Mouse (Mus musculus) liver, embryonic 11.5 days (tissue): Measurements from ENCODE around the gene Islr. TPM values are rescaled to one million over a fixed set of nuclear protein-coding genes. Genes with fewer than 3 reads are reported as not detected.

Experiments used
- ATAC-seq: fragments of 200-750 bp; cut with Nextera tagmentation; replicated peaks from 2 replicates; pipeline ENCODE4 v1.8.0; 2017; ENCODE audit warnings: moderate number of reproducible peaks, mild to moderate bottlenecking, moderate TSS enrichment, moderate library complexity; ENCODE audit not compliant: low FRiP score
- DNase-seq: peaks from one replicate; pipeline ENCODE4 v3.0.0-alpha.2; 2017; ENCODE audit warnings: low spot score
- H3K27ac ChIP-seq: fragments of 300-500 bp; sonication (generic); 2 replicates; pipeline ENCODE4 v1.5.1; 2014; ENCODE audit warnings: mild to moderate bottlenecking, low read depth, low read length, control low read depth
- H3K27me3 ChIP-seq: fragments of 300-500 bp; sonication (generic); replicated peaks from 2 replicates; pipeline ENCODE4 v1.6.1; 2014; ENCODE audit warnings: low read length, mixed read lengths; ENCODE audit not compliant: control insufficient read depth, insufficient read depth
- H3K36me3 ChIP-seq: fragments of 300-500 bp; sonication (generic); 2 replicates; pipeline ENCODE4 v1.6.1; 2014; ENCODE audit warnings: mild to moderate bottlenecking, low read length, moderate library complexity, mixed read lengths; ENCODE audit not compliant: control insufficient read depth, insufficient read depth
- H3K4me1 ChIP-seq: fragments of 300-500 bp; sonication (generic); replicated peaks from 2 replicates; pipeline ENCODE4 v1.6.1; 2014; ENCODE audit warnings: low read length, mixed read lengths; ENCODE audit not compliant: control insufficient read depth, insufficient read depth
- H3K4me2 ChIP-seq: fragments of 300-500 bp; sonication (generic); 2 replicates; pipeline ENCODE4 v1.6.1; 2014; ENCODE audit warnings: mild to moderate bottlenecking, control low read depth, moderate library complexity
- H3K4me3 ChIP-seq: fragments of 300-500 bp; sonication (generic); 2 replicates; pipeline ENCODE4 v1.5.1; 2014; ENCODE audit warnings: low read depth, low read length, control low read depth
- H3K9ac ChIP-seq: fragments of 300-500 bp; sonication (generic); 2 replicates; pipeline ENCODE4 v1.6.1; 2014; ENCODE audit warnings: low read depth, low read length, control low read depth
- H3K9me3 ChIP-seq: fragments of 300-500 bp; sonication (generic); 2 replicates; pipeline ENCODE4 v1.6.1; 2016; ENCODE audit warnings: low read length, inconsistent platforms, mixed read lengths; ENCODE audit not compliant: control insufficient read depth
- WGBS: fragments of 180-500 bp; shearing (Covaris S2); extraction: QIAGEN DNeasy Blood & Tissue Kit; methylation state at CpG from one replicate; pipeline ENCODE4 v1.1.7; 2014; 5-methylcytosine and 5-hydroxymethylcytosine counted together
- polyA plus RNA-seq: library from polyadenylated mRNA; unstranded; fragments of >200 nt; fragmentation: Nextera tagmentation; extraction: Ambion mirVana; gene quantifications from 2 replicates; pipeline ENCODE4 v1.2.1, GENCODE M21; 2014

The Islr gene
- polyA plus RNA-seq, 1 experiment from 2014 or later, result 8.5 TPM

DNA sequence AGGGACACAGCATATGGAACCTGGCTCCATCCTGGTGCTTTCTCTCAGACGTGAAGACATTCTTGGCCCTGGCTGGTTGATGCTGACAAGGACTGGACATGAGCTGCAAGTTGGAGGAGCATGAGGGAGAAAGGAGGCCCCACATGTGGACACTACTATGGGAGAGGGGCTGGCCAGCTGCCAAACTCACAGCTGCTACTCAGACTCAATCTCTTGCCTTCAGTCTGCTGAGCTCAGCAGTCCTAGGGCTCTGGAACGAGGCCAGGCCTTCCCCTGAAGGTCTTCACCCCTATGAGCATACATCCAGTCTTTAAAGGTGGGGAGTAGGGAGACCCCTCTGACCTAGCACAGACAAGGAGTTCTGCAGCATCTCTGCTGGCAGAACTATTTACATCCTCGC, 48.7 kb downstream of the Islr start:
- H3K4me3 ChIP-seq, result no peak overlapping the region
- H3K27ac ChIP-seq, result no peak overlapping the region
- 42% methylated on average over 3 of the region's 3 CpGs for WGBS
- no peaks in the 10 kb centered on the region for H3K9me3 ChIP-seq
- no peaks in the 10 kb centered on the region for H3K27me3 ChIP-seq
- ATAC-seq, result no peak
- H3K9ac ChIP-seq, result no peak overlapping the region
- peaks cover 6% of the 10 kb centered on the region; the same call in 1 of the 2 replicates for H3K4me1 ChIP-seq
- no peak for DNase-seq
- no peak overlapping the region for H3K4me2 ChIP-seq
- no peaks in the 10 kb centered on the region for H3K36me3 ChIP-seq

DNA sequence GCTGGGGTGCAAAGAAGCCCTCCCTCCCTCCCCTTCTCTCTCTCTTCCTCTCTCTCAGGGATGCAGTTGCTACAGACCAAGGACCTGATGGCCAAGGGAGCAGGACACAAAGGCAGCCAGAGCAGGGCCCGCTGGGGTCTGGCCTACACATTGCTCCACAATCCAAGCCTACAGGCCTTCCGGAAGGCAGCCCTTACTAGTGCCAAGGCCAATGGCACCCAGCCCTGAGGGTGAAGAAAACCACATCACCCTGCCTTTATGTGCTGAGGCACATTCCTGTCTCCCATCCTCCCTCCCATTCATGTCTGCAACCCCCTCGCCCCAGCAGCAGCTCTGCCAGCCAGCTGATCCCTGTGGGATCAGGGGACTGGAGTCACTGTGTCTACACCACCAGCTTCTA, 51.0 kb downstream of the Islr start:
- no peak for DNase-seq
- 77% methylated on average over 3 of the region's 3 CpGs for WGBS
- Histone ChIP-seq H3K9ac (no peak overlapping the region), H3K4me1 (peaks cover 4% of the 10 kb centered on the region; the same call in 1 of the 2 replicates), H3K27ac (no peak overlapping the region), H3K4me2 (no peak overlapping the region), H3K36me3 (no peaks in the 10 kb centered on the region), H3K9me3 (no peaks in the 10 kb centered on the region), H3K4me3 (no peak overlapping the region), H3K27me3 (peaks cover 2% of the 10 kb centered on the region; the same call in 1 of the 2 replicates)
- no peak for ATAC-seq

DNA sequence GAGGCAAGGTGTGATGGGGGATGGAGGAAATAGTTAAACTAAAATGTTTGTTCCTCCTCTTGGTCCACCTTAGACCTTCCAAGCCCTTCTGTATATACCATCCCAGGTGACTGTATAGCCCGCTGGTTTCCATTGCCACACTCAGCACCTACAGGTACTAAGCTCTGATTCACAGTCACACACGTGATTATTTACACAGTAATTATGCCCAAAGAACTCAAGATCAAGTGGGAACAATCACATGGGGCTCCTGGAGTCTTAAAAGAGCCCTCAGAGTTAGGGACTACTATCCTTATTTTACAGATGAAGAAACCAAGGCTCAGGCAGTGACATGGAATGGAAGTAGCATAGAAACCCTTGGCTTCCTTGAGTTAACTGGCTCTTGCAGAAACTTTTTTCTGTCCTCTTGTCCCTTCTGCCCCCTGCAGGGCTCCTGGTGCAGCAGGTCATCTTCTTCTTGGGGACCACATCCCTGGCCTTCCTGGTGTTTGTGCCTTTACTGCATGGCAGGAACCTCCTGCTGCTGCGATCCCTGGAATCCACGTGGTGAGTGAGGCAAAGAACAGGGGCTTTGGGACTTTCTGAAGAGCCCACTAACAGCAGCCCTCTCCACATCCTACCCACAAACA, 53.3 kb downstream of the Islr start:
- H3K9me3 ChIP-seq, result no peaks in the 10 kb centered on the region
- 67% methylated on average over 4 of the region's 4 CpGs for WGBS
- H3K9ac ChIP-seq, result no peak overlapping the region
- H3K4me3 ChIP-seq, result no peak overlapping the region
- H3K4me1 ChIP-seq, result no peaks in the 10 kb centered on the region
- peaks cover 4% of the 10 kb centered on the region; the same call in 1 of the 2 replicates for H3K27me3 ChIP-seq
- DNase-seq (no peak), ATAC-seq (no peak)
- H3K4me2 ChIP-seq, result no peak overlapping the region
- H3K36me3 ChIP-seq, result no peaks in the 10 kb centered on the region
- no peak overlapping the region for H3K27ac ChIP-seq

DNA sequence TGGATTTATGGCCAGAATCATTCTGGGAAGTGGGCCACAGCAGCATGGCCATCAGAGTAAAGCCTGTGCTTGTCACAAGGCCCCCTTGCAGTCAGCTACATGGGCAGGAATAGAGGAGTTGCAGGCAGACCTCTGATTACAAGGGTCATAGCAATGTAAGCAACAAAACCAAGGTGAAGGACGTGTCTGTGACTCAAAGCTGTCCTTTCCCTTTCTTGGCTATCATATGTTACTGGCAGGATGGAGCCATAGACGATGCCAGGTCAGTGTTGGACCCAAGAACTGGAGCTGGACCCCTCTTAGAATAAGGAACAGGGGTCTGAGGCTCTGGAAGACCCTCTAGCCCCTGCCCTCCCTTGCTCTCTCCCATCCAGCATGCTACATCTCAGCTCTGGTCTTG, 55.3 kb downstream of the Islr start:
- Histone ChIP-seq H3K9ac (no peak overlapping the region), H3K4me1 (no peaks in the 10 kb centered on the region), H3K4me2 (no peak overlapping the region), H3K27ac (no peak overlapping the region), H3K27me3 (peaks cover 4% of the 10 kb centered on the region; the same call in 1 of the 2 replicates), H3K36me3 (no peaks in the 10 kb centered on the region), H3K4me3 (no peak overlapping the region), H3K9me3 (no peaks in the 10 kb centered on the region)
- ATAC-seq (no peak), DNase-seq (no peak)
- WGBS, result 66% methylated on average over 2 of the region's 2 CpGs

DNA sequence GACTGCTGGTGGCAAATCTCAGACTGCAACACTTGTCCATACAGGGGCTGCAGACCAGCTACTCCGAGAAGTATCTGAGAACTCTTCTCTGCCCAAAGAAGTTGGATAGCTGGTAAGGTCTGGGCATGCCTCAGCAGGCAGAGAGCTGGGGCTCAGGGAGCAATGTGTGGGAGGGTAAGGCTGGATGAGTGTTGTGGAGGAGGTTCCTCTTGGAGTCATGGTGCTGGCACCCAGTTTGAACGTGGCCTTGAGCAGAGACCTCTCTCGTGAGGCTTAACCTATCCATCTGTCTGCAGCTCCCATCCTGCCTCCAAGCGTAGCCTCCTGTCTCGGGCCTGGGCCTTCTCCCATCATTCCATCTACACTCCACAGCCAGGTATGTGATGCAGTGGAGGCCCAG, 58.7 kb downstream of the Islr start:
- Histone ChIP-seq H3K4me1 (no peaks in the 10 kb centered on the region), H3K36me3 (no peaks in the 10 kb centered on the region), H3K27ac (no peak overlapping the region), H3K9me3 (no peaks in the 10 kb centered on the region), H3K9ac (no peak overlapping the region), H3K4me3 (no peak overlapping the region), H3K27me3 (peaks cover 4% of the 10 kb centered on the region; the same call in 1 of the 2 replicates), H3K4me2 (no peak overlapping the region)
- WGBS, result 65% methylated on average over 5 of the region's 5 CpGs
- no peak for DNase-seq
- no peak for ATAC-seq

DNA sequence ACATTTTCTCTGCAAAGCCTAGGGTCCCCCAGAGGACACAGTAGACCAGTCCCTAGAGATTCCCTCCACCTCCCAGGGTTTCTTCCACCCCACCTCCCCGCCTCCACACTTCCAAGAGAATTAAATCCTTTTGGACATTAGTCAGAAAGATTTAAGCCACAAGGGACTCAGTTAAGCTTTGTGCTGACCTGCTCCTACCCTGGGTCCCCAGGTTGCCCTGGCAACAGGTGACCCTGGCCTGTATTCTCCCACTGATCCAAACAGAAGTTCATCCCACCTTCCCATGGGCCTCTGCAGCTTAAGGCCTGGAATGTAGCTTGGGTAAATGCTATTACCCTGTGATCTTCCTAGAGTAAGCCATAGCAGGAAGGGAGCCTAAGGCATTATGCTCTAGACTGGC, 59.4 kb downstream of the Islr start:
- Histone ChIP-seq H3K27ac (no peak overlapping the region), H3K9me3 (no peaks in the 10 kb centered on the region), H3K9ac (no peak overlapping the region), H3K4me1 (no peaks in the 10 kb centered on the region), H3K36me3 (no peaks in the 10 kb centered on the region), H3K4me2 (no peak overlapping the region), H3K27me3 (peaks cover 4% of the 10 kb centered on the region; the same call in 1 of the 2 replicates), H3K4me3 (no peak overlapping the region)
- DNase-seq (no peak), ATAC-seq (no peak)
- WGBS, result 72% methylated on average over 1 of the region's 1 CpGs

DNA sequence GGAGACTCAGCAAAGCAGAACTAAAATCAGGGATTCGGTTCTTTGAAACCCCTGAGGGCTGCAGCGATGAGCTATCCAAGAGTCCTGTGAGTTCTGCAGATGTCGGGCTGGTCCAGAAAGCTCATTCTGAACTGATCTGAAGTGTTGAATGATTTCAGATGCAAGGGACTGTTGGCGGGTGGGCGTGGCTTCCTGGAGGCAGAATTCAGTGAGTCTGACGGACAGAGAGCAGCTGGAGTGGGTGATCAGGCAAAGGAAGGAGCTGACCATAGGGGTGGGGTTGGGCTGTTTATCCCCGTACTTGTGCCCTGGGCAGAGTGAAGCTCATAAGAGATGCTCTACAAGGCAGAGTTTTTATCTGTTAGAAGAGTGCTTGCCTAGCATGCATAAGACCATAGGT, 60.7 kb downstream of the Islr start:
- no peak for ATAC-seq
- Histone ChIP-seq H3K9me3 (no peaks in the 10 kb centered on the region), H3K9ac (no peak overlapping the region), H3K4me2 (no peak overlapping the region), H3K4me3 (no peak overlapping the region), H3K27me3 (0 out of 2 replicates have a peak, but pooled peaks cover 2% of the 10 kb centered on the region), H3K4me1 (no peaks in the 10 kb centered on the region), H3K36me3 (no peaks in the 10 kb centered on the region), H3K27ac (no peak overlapping the region)
- WGBS, result 39% methylated on average over 7 of the region's 7 CpGs
- DNase-seq, result no peak

DNA sequence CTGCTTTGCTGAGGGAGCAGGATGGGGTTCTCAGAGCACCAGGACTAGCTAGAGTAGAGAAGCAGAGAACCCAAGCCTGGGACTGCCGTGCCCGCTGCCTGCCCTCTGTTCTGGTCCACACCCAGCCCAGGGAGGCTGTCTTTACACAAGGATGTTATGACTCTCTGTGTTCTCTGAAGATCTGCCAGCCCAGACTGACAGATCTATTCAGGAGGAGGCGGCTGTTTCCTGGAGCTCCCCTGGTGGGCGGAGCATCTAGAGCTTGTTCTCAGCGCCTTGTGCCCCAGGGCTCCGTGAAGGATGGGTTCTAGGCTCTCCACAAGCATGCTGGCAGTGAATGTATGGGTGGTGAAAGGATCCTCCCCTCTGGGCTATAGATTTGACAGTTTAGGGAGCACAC, 64.2 kb downstream of the Islr start:
- WGBS, result 34% methylated on average over 6 of the region's 6 CpGs
- H3K4me3 ChIP-seq, result no peak overlapping the region
- no peaks in the 10 kb centered on the region for H3K36me3 ChIP-seq
- H3K9me3 ChIP-seq, result no peaks in the 10 kb centered on the region
- DNase-seq (no peak), ATAC-seq (no peak)
- H3K27ac ChIP-seq, result no peak overlapping the region
- H3K4me1 ChIP-seq, result no peaks in the 10 kb centered on the region
- no peak overlapping the region for H3K4me2 ChIP-seq
- H3K27me3 ChIP-seq, result peaks cover 16% of the 10 kb centered on the region
- H3K9ac ChIP-seq, result no peak overlapping the region

DNA sequence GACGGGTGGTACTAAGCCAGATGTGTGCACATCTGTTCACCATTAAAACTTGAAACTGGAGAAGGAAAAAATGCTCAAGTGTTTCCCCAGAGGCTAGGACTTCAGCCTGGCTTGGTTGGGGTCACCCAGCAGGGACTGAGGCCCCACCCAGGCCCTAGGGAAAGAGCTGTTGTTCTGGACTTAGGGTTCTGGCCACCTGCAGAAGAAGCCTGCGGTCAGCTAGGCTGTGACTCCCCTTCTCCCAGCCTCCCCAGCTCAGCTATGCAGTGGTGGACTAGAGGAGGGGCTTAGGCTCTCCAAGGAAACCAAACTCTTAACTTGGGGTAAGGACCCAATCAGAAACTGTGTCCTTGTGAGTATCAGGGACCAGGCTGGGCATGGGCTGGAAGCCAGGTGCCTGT, 68.2 kb downstream of the Islr start:
- Histone ChIP-seq H3K4me3 (no peak overlapping the region), H3K27me3 (peaks cover 52% of the 10 kb centered on the region), H3K9ac (no peak overlapping the region), H3K4me2 (no peak overlapping the region), H3K9me3 (no peaks in the 10 kb centered on the region), H3K36me3 (no peaks in the 10 kb centered on the region), H3K4me1 (no peaks in the 10 kb centered on the region; the same call in 1 of the 2 replicates), H3K27ac (no peak overlapping the region)
- DNase-seq (no peak), ATAC-seq (no peak)
- 37% methylated on average over 2 of the region's 2 CpGs for WGBS
